Mouse (Mus musculus) heart, adult 9 months (tissue): ENCODE data around the gene Setd5.
A peak's percentile ranks its signal among the peaks of the same experiment; 100 is the strongest.

Experiments used
- DNase-seq, 2 experiments: peaks; one replicate each; pipeline ENCODE4 v3.0.0; 2022; ENCODE audit warnings: low spot score in 2 of 2

The Setd5 gene

DNA sequence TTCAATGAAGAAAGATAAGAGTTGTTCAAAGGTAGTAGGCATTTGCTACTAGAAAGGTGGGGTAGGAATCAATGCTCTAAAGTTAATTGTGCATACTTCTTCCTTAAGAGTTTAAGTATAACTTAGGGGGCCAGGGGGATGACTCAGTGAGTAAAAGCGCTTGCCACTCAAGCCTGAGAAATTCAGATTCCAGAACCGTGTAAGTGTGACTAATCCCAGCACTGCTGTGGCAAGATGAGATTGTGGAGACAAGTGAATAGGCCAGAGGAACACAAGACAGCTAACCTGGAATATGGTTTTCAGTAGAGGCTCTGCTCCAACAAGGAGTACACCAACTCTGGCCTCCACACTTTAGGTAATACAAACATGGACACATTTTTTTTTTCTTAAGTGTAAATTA, 56.2 kb downstream of the Setd5 start:
- DNase-seq: no peak

DNA sequence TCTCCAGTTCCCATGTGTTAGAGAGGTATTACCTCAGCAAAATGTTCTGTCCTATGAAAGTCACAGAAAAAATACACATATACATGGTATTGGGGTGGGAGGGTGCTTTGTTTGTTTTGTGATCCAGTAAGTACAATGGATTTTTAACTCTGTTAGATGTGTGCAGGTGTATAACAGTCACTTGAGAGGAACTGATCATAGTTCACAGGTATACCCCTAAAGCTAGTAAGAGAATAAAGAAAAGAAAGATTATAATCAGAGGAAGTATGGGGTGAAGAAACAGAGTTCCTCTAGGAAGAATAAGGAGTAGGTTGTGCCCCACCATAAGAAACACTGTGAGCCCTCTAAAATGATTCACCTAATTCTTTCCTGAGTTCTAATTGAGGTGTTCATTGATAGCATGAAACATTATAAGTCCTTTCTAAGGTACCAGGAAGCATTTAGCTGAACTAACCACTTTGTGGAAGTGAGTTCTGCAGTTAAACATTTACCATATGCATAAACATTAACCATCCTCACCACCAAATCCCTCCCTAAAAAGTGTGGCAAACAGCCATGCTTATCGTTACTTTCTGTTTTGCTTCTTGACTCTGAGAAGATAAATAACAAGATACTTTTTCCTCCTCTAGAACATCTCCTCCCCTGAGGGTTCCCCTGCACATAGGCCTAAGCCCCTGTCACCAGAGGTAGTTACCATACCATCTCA, 64.4 kb downstream of the Setd5 start:
- DNase-seq: no peak

DNA sequence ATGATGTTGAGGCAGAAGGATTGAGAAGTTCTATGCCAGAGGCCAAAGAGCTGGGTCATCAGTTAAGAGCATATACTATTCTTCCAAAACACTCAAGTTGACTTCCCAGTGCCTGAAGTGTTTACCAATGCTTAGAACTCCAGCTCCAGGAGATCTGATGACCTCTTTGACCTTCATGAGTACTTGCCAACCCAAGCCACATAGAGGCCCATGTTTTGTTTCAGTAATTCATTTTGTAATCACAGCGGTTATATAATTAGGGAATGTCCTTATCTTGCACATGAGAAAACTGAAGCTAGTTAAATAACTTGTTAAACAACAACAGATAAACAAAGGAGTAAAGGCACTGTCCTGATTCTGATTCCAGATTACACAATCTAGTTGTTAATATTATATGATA, 67.6 kb downstream of the Setd5 start:
- DNase-seq: peak in 1 of 2 experiments; percentile 15

DNA sequence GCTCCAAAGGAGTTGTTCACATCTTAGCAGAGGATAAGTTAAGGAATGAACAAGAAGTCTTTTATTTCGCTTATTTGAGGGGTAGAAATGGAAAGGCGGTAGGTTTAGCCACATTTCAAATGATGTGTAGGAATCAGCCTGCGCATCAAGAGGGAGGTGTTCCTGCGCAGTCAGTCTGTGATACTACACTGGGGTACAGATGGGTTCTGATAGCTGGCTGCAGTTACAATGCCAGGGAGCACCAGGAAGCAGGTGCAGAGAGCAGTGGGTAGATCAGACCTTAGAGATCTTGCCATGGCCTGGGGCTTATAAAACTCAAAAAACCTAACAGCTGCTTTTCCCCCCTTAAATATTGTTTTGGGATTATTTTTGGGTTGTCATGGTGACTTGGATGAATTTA, 68.1 kb downstream of the Setd5 start:
- DNase-seq: no peak

DNA sequence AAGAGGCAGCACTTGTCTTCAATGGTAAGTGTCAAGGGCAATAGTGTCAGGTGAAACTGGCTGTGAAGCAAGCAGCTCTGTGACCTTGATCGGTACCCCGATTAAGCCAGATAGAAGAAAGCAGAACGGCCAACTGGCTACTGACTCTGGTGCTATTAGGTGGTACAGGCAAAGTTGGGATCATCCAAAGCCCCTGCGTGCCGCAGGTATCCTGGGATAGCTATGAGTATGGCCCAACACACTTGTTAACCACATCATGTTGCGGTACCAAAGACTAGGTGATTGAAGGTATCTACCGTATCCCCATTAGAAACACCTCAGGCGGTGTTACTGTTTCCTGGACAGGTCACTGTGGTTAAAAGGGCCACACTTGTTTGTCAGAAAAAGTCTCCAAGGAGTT, 76.9 kb downstream of the Setd5 start:
- DNase-seq: no peak

DNA sequence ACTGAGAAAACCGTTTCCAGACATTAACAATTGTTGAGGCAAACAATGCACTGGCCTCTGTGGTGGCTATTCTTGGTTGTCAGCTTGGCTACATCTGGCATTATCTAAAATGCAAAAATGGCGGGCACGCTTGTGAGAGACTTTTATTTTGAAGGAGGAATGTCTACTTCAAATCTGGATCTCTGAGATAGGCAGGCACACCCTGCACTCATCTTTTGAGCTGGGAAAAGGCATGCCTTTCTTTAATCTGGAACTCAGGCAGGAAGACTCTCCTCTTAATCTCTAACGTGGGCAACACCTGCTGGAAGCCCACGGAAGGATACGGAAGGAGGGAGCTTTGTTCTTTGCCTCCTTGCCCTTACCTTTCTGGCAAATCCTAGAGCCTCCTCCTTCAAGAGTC, 77.7 kb downstream of the Setd5 start:
- no peak for DNase-seq

DNA sequence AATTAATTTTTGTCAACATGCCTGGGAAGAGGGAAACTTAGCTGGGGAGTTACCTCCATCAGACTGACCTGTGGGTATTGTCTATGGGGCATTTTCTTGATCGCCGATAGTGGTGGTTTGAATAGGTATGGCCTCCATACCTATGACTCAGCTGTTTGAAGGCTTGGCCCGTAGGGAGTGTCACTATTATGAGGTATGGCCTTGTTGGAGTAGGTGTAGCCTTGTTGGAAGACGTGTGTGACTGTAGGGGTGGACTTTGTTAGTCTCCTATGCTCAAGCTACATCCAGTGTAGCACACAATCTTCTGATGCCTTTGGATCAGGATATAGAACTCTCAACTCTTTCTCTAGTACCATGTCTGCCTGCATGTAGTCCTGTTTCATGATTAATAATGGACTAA, 78.9 kb downstream of the Setd5 start:
- no peak for DNase-seq

DNA sequence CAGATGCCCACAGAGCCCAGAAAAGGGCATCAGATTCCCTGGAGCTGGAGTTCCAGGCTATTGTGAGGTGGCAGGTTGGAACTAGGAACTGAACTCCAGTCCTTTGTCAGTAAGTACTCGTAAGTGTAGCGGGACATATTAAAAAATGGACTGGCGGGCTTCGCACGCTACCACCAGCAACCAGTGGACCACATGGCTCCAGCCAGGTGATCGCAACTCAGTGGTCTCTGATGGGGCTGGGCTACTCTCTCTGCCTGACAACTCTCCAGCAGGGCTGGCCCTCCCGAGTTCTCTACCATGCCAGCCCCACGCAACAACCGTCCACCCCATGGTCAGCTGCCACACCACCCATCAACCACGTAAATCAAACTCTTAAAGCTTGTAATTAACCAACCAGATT, 82.9 kb downstream of the Setd5 start:
- DNase-seq: no peak

DNA sequence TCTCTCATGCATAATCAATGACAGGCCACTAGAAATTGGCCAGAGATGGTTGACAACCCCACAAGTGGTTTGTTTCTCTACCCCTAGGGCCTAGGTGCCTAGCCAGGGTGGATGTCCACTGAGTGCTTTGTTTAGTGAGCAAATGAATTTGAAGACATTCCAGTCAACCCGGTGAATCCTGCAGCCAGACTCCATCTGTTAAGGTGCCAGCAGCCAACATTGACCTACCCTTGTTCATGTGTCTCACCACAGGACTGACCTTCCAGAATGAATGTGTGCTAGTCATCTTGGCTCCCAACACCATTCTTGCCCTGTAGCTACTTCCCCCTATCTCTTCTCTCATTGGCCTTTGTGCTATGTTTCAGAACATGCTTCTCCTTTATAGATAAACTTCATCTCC, 84.8 kb downstream of the Setd5 start:
- DNase-seq: no peak

DNA sequence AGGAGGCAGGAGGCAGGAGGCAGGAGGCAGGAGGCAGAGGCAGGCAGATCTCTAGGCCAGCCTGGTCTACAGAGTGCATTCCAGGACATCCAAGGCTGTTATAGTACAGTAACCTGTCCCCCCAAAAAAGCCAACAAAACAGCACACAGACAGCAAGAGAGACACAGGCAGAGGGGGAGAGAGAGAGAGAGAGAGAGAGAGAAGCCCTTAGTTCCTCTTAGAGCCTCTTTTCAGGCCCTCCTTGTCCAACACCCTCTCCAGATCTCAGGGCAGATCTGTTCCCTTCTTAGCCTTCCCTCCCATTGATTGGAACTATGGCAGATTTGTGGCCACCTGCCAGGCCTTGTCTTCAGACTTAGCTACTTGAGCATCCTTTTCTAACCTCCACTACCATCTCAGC, 86.3 kb downstream of the Setd5 start:
- DNase-seq: no peak

DNA sequence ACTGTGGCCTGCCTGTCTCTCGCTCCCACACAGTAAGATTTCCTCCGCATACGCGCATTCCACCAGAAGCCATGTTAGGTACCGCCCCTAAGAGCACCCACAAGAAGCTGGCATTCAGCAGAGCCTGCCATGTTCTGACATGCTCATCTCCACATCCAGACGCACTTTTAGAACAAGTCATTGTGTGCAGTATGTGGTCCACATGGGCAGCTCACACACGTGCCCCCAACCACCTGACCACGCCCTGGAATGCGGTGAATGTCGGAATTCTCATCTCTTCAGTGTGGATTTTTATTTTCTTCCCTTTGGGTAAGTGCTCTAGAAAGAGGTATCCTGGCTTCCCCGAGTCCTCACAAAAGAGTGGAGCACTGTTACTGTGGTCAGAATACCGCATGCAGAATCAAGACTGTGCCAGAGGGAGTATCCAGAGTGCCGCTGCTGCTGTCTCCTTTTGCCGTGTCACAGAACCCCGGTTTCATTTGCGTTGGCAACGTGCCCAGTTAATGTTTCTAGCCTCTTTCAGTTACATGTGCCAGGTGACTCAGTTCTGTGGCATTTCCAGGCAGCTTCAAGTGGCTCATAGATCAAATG, 89.6 kb downstream of the Setd5 start:
- DNase-seq: peak; percentile 49 to 72

DNA sequence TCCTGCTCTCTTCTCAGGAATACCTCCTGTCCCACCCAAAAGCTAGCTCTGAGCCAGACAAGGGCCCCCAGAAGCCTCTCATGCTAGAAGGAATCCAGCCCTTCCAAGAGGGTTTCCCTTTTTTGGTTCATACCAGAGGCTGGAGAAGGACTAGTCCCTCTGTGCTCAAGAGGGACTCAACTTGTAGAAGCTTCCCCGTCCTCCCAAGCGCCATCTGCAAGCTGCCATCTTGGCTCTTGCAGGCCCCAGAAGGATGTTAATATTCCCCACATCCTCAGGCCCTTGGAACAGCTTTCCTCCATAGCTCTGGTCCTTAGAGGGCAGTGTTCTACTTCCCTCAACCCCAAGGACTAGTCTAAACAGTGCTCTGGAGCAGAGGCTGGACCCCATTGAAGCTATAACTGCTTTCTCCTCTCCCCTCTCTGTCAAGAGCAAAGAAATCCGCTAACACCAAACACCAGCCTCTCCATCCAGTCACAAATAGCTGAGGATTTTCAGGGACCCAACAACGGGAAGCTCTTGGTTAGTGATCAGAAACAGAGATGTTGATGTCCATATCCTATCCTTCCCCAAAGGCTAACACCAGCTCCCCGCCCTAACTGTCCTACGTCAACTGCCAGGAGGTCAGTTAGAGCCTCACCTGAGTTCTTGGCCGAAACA, 91.3 kb downstream of the Setd5 start:
- no peak for DNase-seq

DNA sequence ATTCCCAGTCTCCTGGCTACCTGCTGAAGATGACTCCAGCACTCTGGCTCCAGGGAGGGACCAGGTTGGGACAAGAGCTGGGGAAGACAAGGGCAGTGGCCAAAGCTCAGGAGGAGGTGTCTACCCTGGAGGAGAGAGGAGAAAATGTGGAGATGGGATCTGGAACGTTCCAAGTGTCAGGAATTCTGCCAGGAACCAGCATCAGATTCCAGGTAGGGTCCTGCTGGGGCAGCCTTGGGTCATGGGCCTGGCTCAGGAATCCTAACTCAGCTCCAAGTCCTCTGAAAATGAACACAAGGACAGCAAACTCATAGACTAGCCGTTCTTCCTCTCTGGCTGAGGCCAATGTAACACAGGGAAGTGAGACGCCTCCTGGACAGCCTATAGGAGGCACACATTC, 92.7 kb downstream of the Setd5 start:
- no peak for DNase-seq

DNA sequence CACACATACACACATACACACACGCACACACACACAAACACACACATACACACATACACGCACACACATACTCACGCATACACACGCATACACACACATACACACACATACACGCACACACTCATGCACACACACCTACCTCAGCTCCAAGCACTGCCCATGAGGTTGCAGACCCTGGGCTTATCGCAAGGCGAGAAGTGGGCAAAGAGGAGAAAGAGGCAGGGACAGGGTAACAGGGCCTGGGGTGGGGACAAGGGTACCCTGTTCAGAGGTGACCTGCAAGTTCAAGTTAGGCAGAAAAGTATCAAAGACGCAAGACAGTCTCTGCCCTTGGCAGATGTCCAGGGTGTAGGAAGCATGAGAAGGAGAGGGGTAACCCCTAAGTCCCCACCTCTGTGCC, 93.5 kb downstream of the Setd5 start:
- DNase-seq: no peak

DNA sequence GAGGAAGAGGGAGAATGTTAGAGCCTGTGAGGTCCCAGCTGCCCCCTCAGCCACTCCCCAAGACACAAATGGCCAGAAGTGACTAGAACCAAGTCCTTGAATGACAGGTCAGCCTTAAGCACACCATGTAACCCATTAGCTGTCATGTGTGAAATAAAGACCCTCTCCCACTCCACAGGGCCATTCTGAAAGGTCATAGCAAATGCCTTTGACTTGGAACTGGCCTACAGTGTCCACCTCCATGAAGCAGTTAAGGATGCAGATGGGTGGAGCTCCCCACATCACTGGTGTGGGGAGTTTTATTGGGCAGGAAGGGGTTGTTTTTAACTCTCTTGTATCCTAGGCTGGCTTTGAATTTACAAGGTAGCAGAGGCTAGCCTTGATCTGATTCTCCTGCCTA, 94.8 kb downstream of the Setd5 start:
- no peak for DNase-seq

DNA sequence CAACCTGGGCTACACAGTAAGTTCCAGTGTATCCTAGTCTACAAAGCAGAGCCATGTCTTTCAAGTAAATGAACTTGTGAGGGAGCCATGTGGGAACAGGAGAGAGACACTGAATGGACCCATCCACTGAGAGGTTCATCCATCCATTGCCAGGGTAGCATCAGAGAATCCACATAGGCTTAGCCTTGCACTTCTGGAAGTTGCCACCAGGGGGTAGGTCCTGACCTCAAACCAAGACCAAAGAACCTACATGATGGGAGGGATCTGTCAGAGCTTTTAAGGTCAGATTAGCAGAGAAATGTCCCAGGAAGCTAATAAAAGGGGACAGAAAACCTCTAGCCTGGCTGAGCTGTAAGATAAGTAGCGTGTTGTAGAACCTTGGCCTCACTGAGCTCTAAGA, 95.4 kb downstream of the Setd5 start:
- peak; percentile 41 to 47 for DNase-seq

DNA sequence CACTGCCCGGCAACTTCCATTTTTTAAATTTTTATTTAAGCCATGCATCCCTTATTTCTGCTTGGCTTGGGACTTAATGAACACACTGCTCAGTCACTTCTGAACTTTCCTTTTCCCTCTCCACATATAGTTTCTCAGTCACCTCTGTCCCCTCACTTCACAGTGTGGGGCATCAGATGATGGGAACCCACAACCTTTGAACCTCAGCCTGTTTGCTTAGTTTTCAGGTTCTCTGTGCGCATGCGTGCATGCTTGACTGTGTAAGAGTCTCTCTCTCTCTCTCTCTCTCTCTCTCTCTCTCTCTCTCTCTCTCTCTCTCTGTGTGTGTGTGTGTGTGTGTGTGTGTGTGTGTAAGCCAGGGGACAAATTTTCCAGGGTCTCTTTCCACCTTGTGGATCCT, 98.3 kb downstream of the Setd5 start:
- DNase-seq: no peak

DNA sequence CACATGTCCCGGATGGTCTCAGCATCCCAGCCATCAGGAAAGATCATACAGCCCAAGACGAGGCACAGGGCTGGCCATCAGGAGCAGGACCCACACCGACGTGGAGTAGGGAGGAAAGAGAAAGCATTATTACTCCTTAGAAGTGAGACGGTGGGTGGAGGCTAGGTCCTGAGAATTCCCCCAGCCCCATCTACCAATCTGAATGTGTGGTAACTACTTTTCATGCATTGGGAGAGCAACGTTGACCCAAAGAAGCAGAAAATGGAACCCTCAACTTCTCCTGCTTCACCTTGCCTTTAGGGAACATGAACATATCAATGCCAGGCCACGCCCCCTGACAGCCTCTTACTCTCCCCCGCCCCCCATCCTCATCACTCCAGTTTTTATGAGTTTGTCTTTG, 99.4 kb downstream of the Setd5 start:
- no peak for DNase-seq

DNA sequence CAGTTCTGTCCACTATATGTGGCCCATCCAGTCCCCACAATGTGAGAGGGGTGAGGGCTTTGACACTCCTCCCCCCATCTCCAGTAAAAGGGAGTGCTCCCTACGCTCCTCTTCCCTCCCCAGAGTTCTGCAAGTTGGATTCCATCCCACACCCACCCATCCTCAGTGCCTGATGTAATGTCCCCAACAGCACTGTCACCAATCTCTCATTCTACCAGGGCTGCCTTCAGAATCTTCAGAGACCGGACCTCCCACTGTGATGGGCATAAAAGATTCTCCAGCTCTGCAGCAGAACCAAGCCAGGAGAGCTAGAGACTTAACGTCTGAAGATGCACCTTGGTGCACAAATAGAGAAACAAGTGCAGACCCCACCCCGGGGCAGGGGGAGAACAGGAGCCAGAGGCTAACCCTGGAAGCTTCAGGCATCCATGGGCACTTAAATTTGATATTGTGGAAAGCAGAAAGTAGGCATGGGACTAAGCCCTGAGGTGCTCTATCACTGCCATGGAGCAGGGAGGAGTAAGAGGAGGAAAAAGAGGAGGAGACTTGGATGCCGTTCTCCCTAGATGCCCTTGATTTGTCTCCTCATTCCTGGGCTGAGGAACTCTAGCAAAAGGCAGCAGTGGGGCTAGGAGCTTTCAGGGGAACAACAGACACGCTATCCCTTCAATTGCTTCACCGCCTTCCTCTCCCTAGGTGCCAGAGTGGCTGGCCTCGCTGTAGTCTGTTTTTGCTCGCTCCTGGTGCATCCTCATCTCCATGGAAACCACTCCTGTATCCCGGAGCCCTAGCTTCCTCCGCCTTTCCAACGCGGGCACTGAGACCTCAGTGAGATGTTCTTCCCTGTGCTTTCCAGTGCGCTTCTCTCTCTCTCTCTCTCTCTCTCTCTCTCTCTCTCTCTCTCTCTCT, 101.4 kb downstream of the Setd5 start:
- DNase-seq: no peak

DNA sequence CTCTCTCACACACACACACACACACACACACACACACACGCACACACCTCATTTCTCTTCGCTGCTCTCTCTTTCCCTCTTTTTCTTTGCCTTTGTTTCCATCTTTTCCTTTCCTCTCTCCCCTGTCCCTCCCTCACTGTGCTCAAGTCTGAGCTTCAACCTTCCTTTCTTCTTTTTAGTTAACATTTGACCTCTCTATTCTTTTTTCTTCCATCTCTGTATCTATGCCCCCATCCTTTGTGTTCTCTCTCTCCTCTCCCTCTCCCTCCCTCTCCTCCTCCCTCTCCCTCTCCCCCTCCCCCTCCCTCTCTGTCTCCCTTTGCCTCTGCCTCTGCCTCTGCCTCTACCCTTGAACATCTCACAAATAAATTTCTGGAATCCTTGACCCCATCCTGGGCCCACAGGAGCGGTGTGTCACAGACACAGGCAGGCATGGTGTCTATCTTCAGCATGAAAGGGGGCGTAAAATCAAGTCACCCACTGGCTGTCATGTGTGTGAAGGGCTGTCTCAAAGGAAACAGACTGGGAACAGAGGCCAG, 102.1 kb downstream of the Setd5 start:
- no peak for DNase-seq

DNA sequence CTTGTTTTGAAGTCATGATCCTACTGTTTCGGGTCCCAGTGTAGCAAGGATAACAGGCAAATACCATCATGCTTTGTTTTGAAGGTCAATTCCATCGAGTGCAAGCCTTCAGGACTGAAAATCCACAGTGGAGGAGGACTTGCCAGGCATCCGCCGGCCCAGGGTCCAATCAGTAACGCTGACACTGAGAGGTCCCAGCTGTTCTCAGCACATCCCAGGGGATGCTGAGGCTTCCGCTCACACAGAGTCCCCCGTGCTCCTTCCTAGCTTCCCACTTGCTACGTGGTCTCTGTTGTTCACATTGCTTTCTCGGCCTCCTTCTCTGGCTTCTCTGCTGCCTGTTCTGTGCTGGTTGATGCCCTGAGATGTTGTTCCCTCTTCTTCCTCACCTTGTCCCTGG, 107.0 kb downstream of the Setd5 start:
- peak; percentile 65 to 69 for DNase-seq

DNA sequence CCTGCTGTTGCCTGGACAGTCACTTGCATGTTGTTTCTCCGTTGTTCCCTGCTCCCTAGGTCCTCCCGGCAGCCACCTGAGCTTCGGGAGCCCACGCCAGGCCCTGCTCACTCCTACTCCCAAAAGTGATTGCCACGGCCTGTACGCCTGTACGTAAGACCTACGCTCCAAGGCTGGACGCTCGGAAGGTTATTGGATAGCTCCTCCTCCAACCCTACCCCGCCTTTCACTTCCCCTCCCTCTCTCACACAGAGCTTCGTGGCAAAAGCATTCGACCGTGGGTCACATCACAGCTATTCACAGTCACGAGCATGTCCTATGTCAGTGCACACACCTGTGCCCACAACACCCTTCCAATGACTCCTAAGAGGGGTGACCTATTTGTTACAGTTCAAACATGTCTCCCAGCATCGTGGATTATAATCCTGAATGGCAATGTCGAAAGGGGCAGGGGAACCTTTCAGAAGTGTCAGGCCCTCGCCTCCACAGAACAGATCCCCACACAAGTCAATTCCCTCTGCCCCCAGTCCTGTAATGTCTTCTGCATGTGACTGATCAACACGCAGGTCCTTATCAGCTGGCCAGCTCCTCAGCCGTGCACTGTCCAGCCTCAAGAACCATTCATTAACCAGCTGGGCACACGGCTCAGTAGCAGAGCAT, 107.8 kb downstream of the Setd5 start:
- DNase-seq: no peak
